Mouse (Mus musculus) midbrain, embryonic 11.5 days (tissue): ENCODE results near the gene Crtc3. TPM values are rescaled to one million over a fixed set of nuclear protein-coding genes. Genes with fewer than 3 reads are reported as not detected.

Experiments
- ATAC-seq: fragments of 200-750 bp; cut with Nextera tagmentation; 2 replicates; pipeline ENCODE4 v1.8.0; 2017; ENCODE audit warnings: moderate TSS enrichment, moderate library complexity; ENCODE audit not compliant: low FRiP score
- DNase-seq: peaks from one replicate; pipeline ENCODE4 v3.0.0; 2015; ENCODE audit warnings: low spot score; ENCODE audit errors: missing footprints
- H3K27ac ChIP-seq: fragments of 300-500 bp; sonication (generic); 2 replicates; pipeline ENCODE4 v1.5.1; 2014; ENCODE audit warnings: low read depth, low read length
- H3K27me3 ChIP-seq: fragments of 300-500 bp; sonication (generic); 2 replicates; pipeline ENCODE4 v1.6.1; 2014; ENCODE audit warnings: mild to moderate bottlenecking, low read length, moderate library complexity, mixed read lengths; ENCODE audit not compliant: control insufficient read depth, insufficient read depth
- H3K36me3 ChIP-seq: fragments of 300-500 bp; sonication (generic); 2 replicates; pipeline ENCODE4 v1.6.1; 2014; ENCODE audit warnings: mild to moderate bottlenecking, low read length, moderate library complexity, mixed read lengths; ENCODE audit not compliant: control insufficient read depth, insufficient read depth
- H3K4me1 ChIP-seq: fragments of 300-500 bp; sonication (generic); 2 replicates; pipeline ENCODE4 v1.6.1; 2014; ENCODE audit warnings: low read length; ENCODE audit not compliant: control insufficient read depth, insufficient read depth
- H3K4me2 ChIP-seq: fragments of 300-500 bp; sonication (generic); 2 replicates; pipeline ENCODE4 v1.6.1; 2014; ENCODE audit warnings: mild to moderate bottlenecking, moderate library complexity
- H3K4me3 ChIP-seq: fragments of 300-500 bp; sonication (generic); 2 replicates; pipeline ENCODE4 v1.5.1; 2014; ENCODE audit warnings: low read depth, low read length
- H3K9ac ChIP-seq: fragments of 300-500 bp; sonication (generic); 2 replicates; pipeline ENCODE4 v1.6.1; 2014; ENCODE audit warnings: low read length
- H3K9me3 ChIP-seq: fragments of 300-500 bp; sonication (generic); 2 replicates; pipeline ENCODE4 v1.6.1; 2016; ENCODE audit warnings: low read length; ENCODE audit not compliant: control insufficient read depth
- WGBS: fragments of 180-500 bp; shearing (Covaris S2); extraction: QIAGEN DNeasy Blood & Tissue Kit; methylation state at CpG from one replicate; pipeline ENCODE4 v1.1.7; 2014; 5-methylcytosine and 5-hydroxymethylcytosine counted together
- polyA plus RNA-seq: library from polyadenylated mRNA; unstranded; fragments of >200 nt; fragmentation: Nextera tagmentation; extraction: Ambion mirVana; gene quantifications from 2 replicates; pipeline ENCODE4 v1.2.1, GENCODE M21; 2014

The Crtc3 gene
- polyA plus RNA-seq, 1 experiment from 2014 or later = 7.9 TPM

DNA sequence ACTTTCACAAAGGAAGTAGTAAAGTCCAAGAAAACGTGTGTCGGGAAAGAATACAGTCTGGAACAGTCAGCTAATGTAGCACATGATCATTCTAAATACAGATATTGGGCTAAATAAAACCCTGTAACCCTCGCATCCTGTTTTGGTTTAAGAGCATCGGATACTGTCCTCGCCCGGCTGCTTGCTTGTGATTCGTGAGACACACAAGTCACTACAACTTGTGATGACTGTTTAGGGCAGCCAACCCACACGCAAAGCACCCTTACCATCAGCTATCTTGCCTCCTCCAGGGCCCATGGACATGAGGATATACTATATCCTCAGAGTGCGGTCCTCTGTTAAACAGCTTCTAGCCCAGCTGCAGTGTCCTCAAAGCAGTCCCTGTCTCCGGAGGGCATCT lies 50.2 kb downstream of the Crtc3 start:
- no peak overlapping the region for H3K4me2 ChIP-seq
- H3K36me3 ChIP-seq = no peaks in the 10 kb centered on the region
- no peak for DNase-seq
- ATAC-seq = no peak
- 88% methylated on average over 10 of the region's 10 CpGs for WGBS
- no peaks in the 10 kb centered on the region for H3K9me3 ChIP-seq
- H3K4me3 ChIP-seq = no peak overlapping the region
- no peaks in the 10 kb centered on the region for H3K27me3 ChIP-seq
- no peak overlapping the region for H3K27ac ChIP-seq
- H3K9ac ChIP-seq = no peak overlapping the region
- H3K4me1 ChIP-seq = peaks cover 5% of the 10 kb centered on the region

DNA sequence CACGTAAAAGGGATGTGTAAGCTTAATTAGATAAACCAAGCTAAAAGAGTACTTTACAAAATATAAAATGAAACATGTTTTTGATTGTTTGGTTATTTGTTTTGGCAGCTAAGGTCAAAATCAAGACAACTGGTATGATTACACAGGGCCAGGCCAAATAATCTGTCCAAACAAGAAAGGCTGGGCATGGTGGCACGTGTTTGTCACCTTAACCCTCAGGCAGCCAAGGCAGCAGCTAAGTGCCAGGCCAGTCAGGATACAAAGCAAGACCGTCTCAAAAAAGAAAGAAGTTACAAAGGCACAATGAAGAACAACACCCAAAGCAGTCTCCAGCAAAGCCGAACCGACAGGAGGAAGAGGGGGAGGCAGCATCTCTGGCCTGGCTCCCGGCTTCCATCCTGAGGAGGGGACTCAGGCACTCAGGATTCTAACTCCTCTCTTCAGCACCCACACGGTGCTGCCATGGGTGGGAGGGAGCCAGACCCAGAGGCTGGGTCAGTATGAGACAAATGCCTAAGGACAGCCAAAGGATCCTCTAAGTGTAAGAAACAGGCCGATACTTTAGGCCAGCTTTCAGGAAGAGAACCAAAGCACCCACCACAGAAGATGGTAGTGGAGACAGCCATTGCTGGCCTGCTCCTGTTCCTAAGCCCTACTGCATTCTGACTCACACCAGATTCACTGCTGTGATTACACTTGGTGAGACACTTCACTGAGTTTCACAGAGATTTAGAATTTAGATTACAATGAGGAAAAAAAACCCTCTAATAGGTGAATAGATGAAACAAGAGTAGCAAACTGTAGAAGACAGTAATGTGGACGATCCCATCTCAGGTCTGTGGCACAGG lies 51.5 kb downstream of the Crtc3 start:
- ATAC-seq = no peak
- H3K9me3 ChIP-seq = no peaks in the 10 kb centered on the region
- H3K4me1 ChIP-seq = peaks cover 5% of the 10 kb centered on the region
- no peaks in the 10 kb centered on the region for H3K36me3 ChIP-seq
- no peak overlapping the region for H3K4me2 ChIP-seq
- WGBS = 69% methylated on average over 9 of the region's 9 CpGs
- H3K27ac ChIP-seq = no peak overlapping the region
- no peak for DNase-seq
- H3K27me3 ChIP-seq = no peaks in the 10 kb centered on the region
- no peak overlapping the region for H3K9ac ChIP-seq
- no peak overlapping the region for H3K4me3 ChIP-seq

DNA sequence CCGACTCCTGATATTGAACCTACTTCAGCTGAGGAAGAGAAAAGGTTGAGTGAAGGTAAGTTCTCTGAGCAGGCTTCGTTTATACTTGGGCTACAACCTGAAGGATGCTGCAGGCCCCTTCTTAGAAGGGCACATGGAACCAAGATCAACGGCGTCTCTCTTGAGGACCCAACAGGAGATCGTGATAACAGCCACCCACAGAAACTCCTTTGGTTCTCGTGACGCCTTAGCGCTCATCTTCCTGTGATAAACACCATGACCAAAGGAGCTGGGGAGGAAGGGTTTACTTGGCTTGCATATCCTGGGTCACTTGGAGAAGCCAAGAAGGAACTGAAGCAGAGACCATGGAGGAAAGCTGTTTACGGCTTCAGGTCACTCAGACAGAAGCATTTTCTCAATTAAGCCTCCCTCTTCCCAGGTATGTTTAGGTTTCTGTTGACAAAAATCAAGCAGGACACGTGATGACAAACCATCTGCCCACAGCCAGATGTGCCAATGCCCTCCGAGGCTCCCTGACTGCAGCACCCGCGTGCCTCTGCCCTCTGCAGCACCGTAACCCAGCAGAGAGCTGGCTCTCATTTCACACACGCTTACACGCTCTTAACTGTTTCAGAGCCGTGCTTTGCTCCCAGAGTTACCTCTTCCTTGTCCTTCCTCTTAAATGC lies 52.3 kb downstream of the Crtc3 start:
- Histone ChIP-seq H3K9me3 (no peaks in the 10 kb centered on the region), H3K27ac (no peak overlapping the region), H3K27me3 (no peaks in the 10 kb centered on the region), H3K9ac (no peak overlapping the region), H3K4me1 (peaks cover 3% of the 10 kb centered on the region), H3K36me3 (no peaks in the 10 kb centered on the region), H3K4me3 (no peak overlapping the region), H3K4me2 (no peak overlapping the region)
- 88% methylated on average over 17 of the region's 17 CpGs for WGBS
- ATAC-seq = no peak
- no peak for DNase-seq

DNA sequence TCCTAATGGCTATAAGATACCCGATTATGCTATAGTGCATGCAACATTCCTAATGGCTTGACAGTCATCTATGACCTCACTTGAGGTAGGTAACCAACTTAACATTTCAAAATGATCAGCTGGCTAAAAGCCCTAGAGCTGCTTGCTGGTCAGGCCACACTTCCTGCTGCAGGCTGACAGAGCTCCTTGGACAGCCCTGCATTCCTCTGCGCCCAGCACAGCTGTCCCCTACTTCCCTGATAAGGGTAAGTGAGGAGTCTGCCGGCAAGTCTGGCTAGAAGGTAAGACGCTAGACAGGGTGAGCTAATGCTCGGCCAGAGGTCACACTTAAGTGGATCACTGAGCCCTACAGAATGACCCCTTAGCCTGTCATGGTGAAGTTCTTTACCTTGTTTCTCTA lies 52.8 kb downstream of the Crtc3 start:
- Histone ChIP-seq H3K27ac (no peak overlapping the region), H3K9ac (no peak overlapping the region), H3K36me3 (no peaks in the 10 kb centered on the region), H3K4me3 (no peak overlapping the region), H3K27me3 (no peaks in the 10 kb centered on the region), H3K4me2 (no peak overlapping the region), H3K9me3 (no peaks in the 10 kb centered on the region), H3K4me1 (peaks cover 2% of the 10 kb centered on the region; the same call in 1 of the 2 replicates)
- 76% methylated on average over 5 of the region's 5 CpGs for WGBS
- DNase-seq (no peak), ATAC-seq (no peak)

DNA sequence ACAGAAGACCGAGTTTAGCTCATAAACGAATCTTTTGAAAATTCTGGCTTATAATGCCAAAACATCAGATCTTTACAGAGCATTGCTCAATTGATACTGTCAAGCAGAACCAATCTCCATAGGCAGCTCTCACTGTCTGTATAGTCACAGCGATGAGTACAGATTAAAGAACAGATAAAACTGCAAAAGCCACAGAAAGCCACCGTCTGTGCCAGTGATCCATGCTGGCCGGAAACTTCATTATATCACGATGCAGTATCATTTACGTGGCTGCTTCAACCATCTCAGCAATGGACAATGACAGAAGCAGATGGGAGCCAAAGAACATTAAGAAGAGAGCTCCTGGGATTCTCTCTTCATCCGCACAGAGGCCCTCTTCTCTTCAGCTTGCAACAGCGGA lies 53.9 kb downstream of the Crtc3 start:
- H3K9ac ChIP-seq = no peak overlapping the region
- no peak overlapping the region for H3K4me2 ChIP-seq
- no peak for DNase-seq
- 84% methylated on average over 9 of the region's 9 CpGs for WGBS
- H3K9me3 ChIP-seq = no peaks in the 10 kb centered on the region
- no peaks in the 10 kb centered on the region for H3K36me3 ChIP-seq
- H3K27me3 ChIP-seq = no peaks in the 10 kb centered on the region
- H3K27ac ChIP-seq = no peak overlapping the region
- ATAC-seq = no peak
- H3K4me1 ChIP-seq = peaks cover 2% of the 10 kb centered on the region; the same call in 1 of the 2 replicates
- H3K4me3 ChIP-seq = no peak overlapping the region

DNA sequence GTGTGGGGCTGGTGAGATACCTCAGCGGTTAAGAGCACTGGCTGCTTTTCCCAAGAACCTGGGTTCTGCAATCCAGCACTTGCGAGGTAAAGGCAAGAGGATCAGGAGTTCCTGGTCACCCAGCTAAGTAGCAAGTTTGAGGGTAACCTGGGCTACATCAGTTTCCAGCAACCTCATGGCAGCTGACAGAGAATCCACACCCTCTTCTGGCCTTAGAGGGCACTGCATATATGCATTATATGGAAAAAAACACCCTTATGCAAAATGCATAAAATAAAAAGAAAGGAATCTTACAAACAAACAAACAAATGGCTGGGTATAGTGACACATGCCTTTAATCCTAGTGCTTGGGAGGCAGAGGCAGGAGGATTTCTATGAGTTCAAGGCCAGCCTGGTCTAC lies 55.0 kb downstream of the Crtc3 start:
- WGBS = 94% methylated on average over 2 of the region's 2 CpGs
- Histone ChIP-seq H3K27me3 (no peaks in the 10 kb centered on the region), H3K9ac (no peak overlapping the region), H3K27ac (no peak overlapping the region), H3K36me3 (no peaks in the 10 kb centered on the region), H3K4me1 (peaks cover 3% of the 10 kb centered on the region; the same call in 1 of the 2 replicates), H3K4me3 (no peak overlapping the region), H3K4me2 (no peak overlapping the region), H3K9me3 (no peaks in the 10 kb centered on the region)
- no peak for ATAC-seq
- DNase-seq = no peak

DNA sequence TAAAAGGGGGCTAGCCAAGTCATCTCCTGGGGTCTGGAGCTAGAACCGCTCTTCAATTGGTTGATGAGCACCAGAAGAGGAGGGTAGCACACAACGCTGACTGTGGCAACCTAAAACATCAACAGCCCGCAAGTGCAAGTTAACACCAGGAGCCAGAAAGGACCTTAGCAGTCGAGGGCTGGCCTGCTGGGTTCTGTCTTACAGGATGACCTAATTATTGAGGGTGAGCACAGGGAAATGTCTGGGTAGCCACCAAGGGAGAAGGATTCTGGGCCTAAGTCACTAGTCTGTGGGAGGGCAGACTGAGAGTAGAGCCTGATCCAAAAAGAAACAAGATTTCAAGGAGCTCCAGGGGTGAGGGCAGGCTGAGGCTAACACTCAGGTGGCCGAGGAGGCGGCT lies 56.7 kb downstream of the Crtc3 start:
- Histone ChIP-seq H3K4me3 (no peak overlapping the region), H3K36me3 (no peaks in the 10 kb centered on the region), H3K9me3 (no peaks in the 10 kb centered on the region), H3K9ac (no peak overlapping the region), H3K4me2 (no peak overlapping the region), H3K4me1 (peaks cover 4% of the 10 kb centered on the region; the same call in 1 of the 2 replicates), H3K27me3 (no peaks in the 10 kb centered on the region), H3K27ac (no peak overlapping the region)
- 75% methylated on average over 6 of the region's 6 CpGs for WGBS
- no peak for DNase-seq
- ATAC-seq = no peak

DNA sequence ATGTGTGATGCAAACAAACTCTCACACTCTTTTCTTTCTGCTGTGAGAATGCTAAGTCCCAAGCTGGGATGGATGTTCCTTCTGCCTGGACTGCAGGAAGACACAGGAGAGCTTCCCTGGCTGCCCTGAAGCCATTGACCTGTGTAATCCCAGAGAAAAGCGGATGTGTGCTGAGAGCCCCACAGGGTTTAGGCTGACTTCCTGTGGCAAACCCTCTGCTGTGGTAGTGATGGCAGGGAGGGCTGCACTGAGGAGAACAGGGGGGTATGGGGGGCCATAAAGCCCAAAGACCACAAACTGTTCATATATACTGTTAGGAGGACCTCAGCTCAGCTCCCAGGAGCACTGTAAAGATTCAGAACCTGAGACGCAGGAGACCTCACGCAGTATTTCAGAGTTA lies 57.3 kb downstream of the Crtc3 start:
- no peak overlapping the region for H3K27ac ChIP-seq
- DNase-seq = no peak
- no peaks in the 10 kb centered on the region for H3K27me3 ChIP-seq
- no peak overlapping the region for H3K9ac ChIP-seq
- H3K36me3 ChIP-seq = no peaks in the 10 kb centered on the region
- no peak overlapping the region for H3K4me3 ChIP-seq
- H3K9me3 ChIP-seq = no peaks in the 10 kb centered on the region
- no peak overlapping the region for H3K4me2 ChIP-seq
- ATAC-seq = no peak
- 69% methylated on average over 3 of the region's 3 CpGs for WGBS
- H3K4me1 ChIP-seq = peaks cover 4% of the 10 kb centered on the region; the same call in 1 of the 2 replicates

DNA sequence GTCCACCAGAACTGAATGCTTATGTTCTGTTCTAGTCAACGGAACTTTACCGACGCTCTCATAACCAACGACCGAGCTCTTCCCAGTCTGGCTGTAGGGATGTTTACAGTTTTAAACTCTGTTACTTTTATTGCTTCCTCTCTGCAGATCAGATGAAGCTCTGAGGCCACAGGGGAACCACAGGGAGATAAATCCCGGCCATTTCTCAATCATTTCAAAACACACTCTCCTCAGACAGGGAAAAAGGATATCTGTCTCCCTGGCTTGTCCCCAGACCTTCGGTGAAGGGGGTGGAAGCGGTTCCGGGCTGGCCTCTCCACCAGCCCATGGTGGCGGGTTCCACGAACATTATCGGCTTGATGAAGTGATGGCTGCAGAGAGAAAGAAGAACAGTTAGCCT lies 59.3 kb downstream of the Crtc3 start:
- no peaks in the 10 kb centered on the region for H3K9me3 ChIP-seq
- ATAC-seq = no peak
- peaks cover 4% of the 10 kb centered on the region; the same call in 1 of the 2 replicates for H3K4me1 ChIP-seq
- no peak overlapping the region for H3K27ac ChIP-seq
- H3K27me3 ChIP-seq = no peaks in the 10 kb centered on the region
- 92% methylated on average over 12 of the region's 12 CpGs for WGBS
- no peak overlapping the region for H3K9ac ChIP-seq
- no peak overlapping the region for H3K4me3 ChIP-seq
- no peak for DNase-seq
- H3K4me2 ChIP-seq = no peak overlapping the region
- no peaks in the 10 kb centered on the region for H3K36me3 ChIP-seq
